Comparison of ENCODE assay signal across 8 mouse cellular contexts in the genomic region with DNA sequence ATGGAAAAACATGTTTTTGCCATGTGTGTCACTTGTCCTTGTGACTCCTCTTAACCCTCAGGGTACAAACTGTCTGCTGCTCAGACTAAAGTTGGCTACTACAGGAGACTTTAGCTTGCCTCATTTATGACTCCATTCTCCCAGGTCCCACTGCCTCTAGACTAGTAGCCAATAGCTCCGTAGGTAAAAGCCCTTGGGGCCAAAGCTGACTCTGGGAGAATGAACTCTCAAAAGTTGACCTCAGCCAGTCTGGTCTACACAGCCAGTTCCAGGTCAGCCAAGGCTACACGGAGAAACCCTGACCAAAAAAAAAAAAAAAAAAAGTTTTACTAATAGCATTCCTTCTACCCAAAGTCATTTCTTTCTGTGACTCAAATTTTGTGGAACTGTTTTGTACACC. TPM values are rescaled to one million over a fixed set of nuclear protein-coding genes. Genes with fewer than 3 reads are reported as not detected.
A peak's percentile ranks its signal among the peaks of the same experiment; 100 is the strongest.
DNase-seq lines count a peak whose midpoint lies in the region; ATAC-seq and TF ChIP-seq lines count a peak whose summit lies in the region.

No protein-coding gene starts in this region.

- H3K27me3 ChIP-seq in heart, embryonic 12.5 days (replicated peaks), result no peaks in the 10 kb centered on the region
- H3K27me3 ChIP-seq in midbrain, embryonic 11.5 days (ENCODE audit: control insufficient read depth, insufficient read depth, low read length), result no peaks in the 10 kb centered on the region
- H3K27me3 ChIP-seq in midbrain, embryonic 16.5 days (ENCODE audit: control insufficient read depth, insufficient read depth, low read depth, low read length), result no peaks in the 10 kb centered on the region
- H3K27me3 ChIP-seq in forebrain, embryonic 15.5 days, result no peaks in the 10 kb centered on the region
- no peaks in the 10 kb centered on the region for H3K27me3 ChIP-seq in myocyte (ENCODE audit: control insufficient read depth, insufficient read depth, insufficient read length)

- no peak overlapping the region for H3K9ac ChIP-seq in heart, embryonic 12.5 days
- peak overlapping the region; percentile 71; the same call in 1 of the 2 replicates for H3K9ac ChIP-seq in midbrain, embryonic 11.5 days (ENCODE audit: low read length)
- no peak overlapping the region for H3K9ac ChIP-seq in midbrain, embryonic 16.5 days (ENCODE audit: low read depth, low read length)
- H3K9ac ChIP-seq in forebrain, embryonic 15.5 days (replicated peaks), result no peak overlapping the region

- H3K4me2 ChIP-seq in heart, embryonic 12.5 days, result peak overlapping the region; percentile 84
- peak overlapping the region; percentile 85 for H3K4me2 ChIP-seq in midbrain, embryonic 11.5 days
- no peak overlapping the region for H3K4me2 ChIP-seq in midbrain, embryonic 16.5 days (ENCODE audit: low read length)
- peak overlapping the region; percentile 81 for H3K4me2 ChIP-seq in forebrain, embryonic 15.5 days (replicated peaks)
- H3K4me2 ChIP-seq in myocyte (ENCODE audit: low read depth), result peak overlapping the region; percentile 91

- intact Hi-C loops in heart, postnatal 36 days (cut with DNase I), result no loop called here

- ATAC-seq in heart, embryonic 12.5 days (ENCODE audit: insufficient number of reproducible peaks, low FRiP score), result no peak
- no peak for ATAC-seq in midbrain, embryonic 11.5 days (ENCODE audit: low FRiP score)
- ATAC-seq in midbrain, embryonic 16.5 days, result no peak
- ATAC-seq in forebrain, embryonic 15.5 days (replicated peaks), result no peak

- no peak for DNase-seq in heart, postnatal 36 days
- DNase-seq in midbrain, embryonic 11.5 days (ENCODE audit: low spot score, missing footprints), result no peak
- DNase-seq in urinary bladder, postnatal 25 days (ENCODE audit: low spot score), result no peak
- no peak for DNase-seq in frontal cortex, postnatal 14 days (ENCODE audit: low spot score in 2 of 2)

- no peak overlapping the region for H3K27ac ChIP-seq in heart, embryonic 12.5 days (ENCODE audit: poor library complexity, severe bottlenecking)
- no peak overlapping the region for H3K27ac ChIP-seq in midbrain, embryonic 11.5 days (ENCODE audit: low read depth, low read length)
- H3K27ac ChIP-seq in midbrain, embryonic 16.5 days (ENCODE audit: low read length), result no peak overlapping the region
- no peak overlapping the region for H3K27ac ChIP-seq in forebrain, embryonic 15.5 days (replicated peaks)

- TF ChIP-seq POLR2A in myocyte (IDR thresholded peaks at IDR 0.05; ENCODE audit: insufficient read length, low read depth), result no peak

- no peaks in the 10 kb centered on the region for H3K36me3 ChIP-seq in heart, embryonic 12.5 days
- H3K36me3 ChIP-seq in midbrain, embryonic 11.5 days (ENCODE audit: control insufficient read depth, insufficient read depth, low read length), result no peaks in the 10 kb centered on the region
- H3K36me3 ChIP-seq in midbrain, embryonic 16.5 days (ENCODE audit: control insufficient read depth, insufficient read depth, low read length), result no peaks in the 10 kb centered on the region
- H3K36me3 ChIP-seq in forebrain, embryonic 15.5 days, result no peaks in the 10 kb centered on the region
- no peaks in the 10 kb centered on the region for H3K36me3 ChIP-seq in myocyte (ENCODE audit: control insufficient read depth, insufficient read depth)

- no peaks in the 10 kb centered on the region for H3K9me3 ChIP-seq in heart, embryonic 12.5 days (replicated peaks)
- H3K9me3 ChIP-seq in midbrain, embryonic 11.5 days (ENCODE audit: control insufficient read depth, low read length), result no peaks in the 10 kb centered on the region
- H3K9me3 ChIP-seq in midbrain, embryonic 16.5 days (replicated peaks; ENCODE audit: control insufficient read depth, low read length, poor library complexity, severe bottlenecking), result no peaks in the 10 kb centered on the region
- no peaks in the 10 kb centered on the region for H3K9me3 ChIP-seq in forebrain, embryonic 15.5 days

- WGBS in heart, embryonic 12.5 days, result 60% methylated on average over 2 of the region's 2 CpGs
- 57% methylated on average over 2 of the region's 2 CpGs for WGBS in midbrain, embryonic 11.5 days
- 74% methylated on average over 2 of the region's 2 CpGs for WGBS in midbrain, embryonic 16.5 days
- WGBS in forebrain, embryonic 15.5 days, result 61% methylated on average over 2 of the region's 2 CpGs

- no peaks in the 10 kb centered on the region for H3K79me2 ChIP-seq in myocyte (ENCODE audit: control insufficient read depth, insufficient read depth)

- no peak overlapping the region for H3K4me3 ChIP-seq in heart, embryonic 12.5 days
- 0 out of 2 replicates have a peak overlapping the region, but pooled peaks have one; percentile 75 for H3K4me3 ChIP-seq in midbrain, embryonic 11.5 days (ENCODE audit: low read depth, low read length)
- H3K4me3 ChIP-seq in midbrain, embryonic 16.5 days (ENCODE audit: low read depth, low read length), result no peak overlapping the region
- H3K4me3 ChIP-seq in forebrain, embryonic 15.5 days, result no peak overlapping the region
- H3K4me3 ChIP-seq in myocyte, result peak overlapping the region; percentile 36

- H3K4me1 ChIP-seq in heart, embryonic 12.5 days (replicated peaks), result peaks cover 21% of the 10 kb centered on the region
- H3K4me1 ChIP-seq in midbrain, embryonic 11.5 days (ENCODE audit: control insufficient read depth, insufficient read depth, low read length), result peaks cover 11% of the 10 kb centered on the region
- H3K4me1 ChIP-seq in midbrain, embryonic 16.5 days (ENCODE audit: control insufficient read depth, insufficient read depth, low read length), result peaks cover 6% of the 10 kb centered on the region; the same call in 1 of the 2 replicates
- peaks cover 18% of the 10 kb centered on the region for H3K4me1 ChIP-seq in forebrain, embryonic 15.5 days

- no peak overlapping the region for H3ac ChIP-seq in myocyte (ENCODE audit: control insufficient read depth, insufficient read length)

TF ChIP-seq in myocyte, 11 proteins besides CTCF, POLR2A, EP300 and RAD21:
- TF ChIP-seq E2F4 (IDR thresholded peaks at IDR 0.05; ENCODE audit: insufficient read depth) (no peak), SRF (IDR thresholded peaks at IDR 0.05; ENCODE audit: control insufficient read depth, insufficient read length, low read depth) (no peak)
TF ChIP-seq in myocyte: peak in this region for 0.

RNA-seq across cellular contexts. Expression of a gene that starts 1.0 kb away (rescaled TPM):
- 0.27 and 0.32 TPM in 2 replicates for polyA plus RNA-seq in heart, embryonic 12.5 days (2016; fragmentation: Nextera tagmentation; extraction: Ambion mirVana)
- under 1 TPM; 0.22 to 0.35 TPM for total RNA-seq in heart, postnatal 36 days (2021)
- polyA plus RNA-seq in midbrain, embryonic 11.5 days (2014; fragmentation: Nextera tagmentation; extraction: Ambion mirVana), result 0.19 and 0.28 TPM in 2 replicates
- 0.51 and 1.3 TPM in 2 replicates for polyA plus RNA-seq in midbrain, embryonic 16.5 days (2015; fragmentation: Nextera tagmentation; extraction: Ambion mirVana)
- 0.66 and 1.1 TPM in 2 replicates for polyA plus RNA-seq in forebrain, embryonic 15.5 days (2015; fragmentation: Nextera tagmentation; extraction: Ambion mirVana)
- polyA plus RNA-seq in myocyte (2012; fragmentation: generic; extraction: Trizol), result 0.02 TPM

RNA-seq across cellular contexts. Expression of a gene that starts 1.3 kb away (rescaled TPM):
- polyA plus RNA-seq in heart, embryonic 12.5 days (2016; fragmentation: Nextera tagmentation; extraction: Ambion mirVana), result 9.3 and 9.9 TPM in 2 replicates
- 1 to 10 TPM; 1.5 to 1.9 TPM for total RNA-seq in heart, postnatal 36 days (2021)
- polyA plus RNA-seq in midbrain, embryonic 11.5 days (2014; fragmentation: Nextera tagmentation; extraction: Ambion mirVana), result 11.3 and 11.5 TPM in 2 replicates
- 3.8 and 4.0 TPM in 2 replicates for polyA plus RNA-seq in midbrain, embryonic 16.5 days (2015; fragmentation: Nextera tagmentation; extraction: Ambion mirVana)
- 7.3 and 8.8 TPM in 2 replicates for polyA plus RNA-seq in forebrain, embryonic 15.5 days (2015; fragmentation: Nextera tagmentation; extraction: Ambion mirVana)
- 5.0 TPM for polyA plus RNA-seq in myocyte (2012; fragmentation: generic; extraction: Trizol)

RNA-seq across cellular contexts. Expression of a gene that starts 12.6 kb away (rescaled TPM):
- 17.2 and 20.2 TPM in 2 replicates for polyA plus RNA-seq in heart, embryonic 12.5 days (2016; fragmentation: Nextera tagmentation; extraction: Ambion mirVana)
- 10 to 100 TPM in 1 of 2 experiments, 1 to 10 TPM in 1; 6.0 to 11.4 TPM for total RNA-seq in heart, postnatal 36 days (2021)
- polyA plus RNA-seq in midbrain, embryonic 11.5 days (2014; fragmentation: Nextera tagmentation; extraction: Ambion mirVana), result 66.6 and 92.0 TPM in 2 replicates
- 100 and 124 TPM in 2 replicates for polyA plus RNA-seq in midbrain, embryonic 16.5 days (2015; fragmentation: Nextera tagmentation; extraction: Ambion mirVana)
- 117 and 120 TPM in 2 replicates for polyA plus RNA-seq in forebrain, embryonic 15.5 days (2015; fragmentation: Nextera tagmentation; extraction: Ambion mirVana)
- polyA plus RNA-seq in myocyte (2012; fragmentation: generic; extraction: Trizol), result 19.4 TPM

RNA-seq across cellular contexts. Expression of a gene that starts 29.6 kb away (rescaled TPM):
- polyA plus RNA-seq in heart, embryonic 12.5 days (2016; fragmentation: Nextera tagmentation; extraction: Ambion mirVana), result 56.8 and 59.0 TPM in 2 replicates
- total RNA-seq in heart, postnatal 36 days (2021), result 10 to 100 TPM; 22.0 to 23.0 TPM
- 84.3 and 86.0 TPM in 2 replicates for polyA plus RNA-seq in midbrain, embryonic 11.5 days (2014; fragmentation: Nextera tagmentation; extraction: Ambion mirVana)
- polyA plus RNA-seq in midbrain, embryonic 16.5 days (2015; fragmentation: Nextera tagmentation; extraction: Ambion mirVana), result 120 and 127 TPM in 2 replicates
- 99.6 and 102 TPM in 2 replicates for polyA plus RNA-seq in forebrain, embryonic 15.5 days (2015; fragmentation: Nextera tagmentation; extraction: Ambion mirVana)
- polyA plus RNA-seq in myocyte (2012; fragmentation: generic; extraction: Trizol), result 33.9 TPM

RNA-seq across cellular contexts. Expression of a gene that starts 35.7 kb away (rescaled TPM):
- 18.4 and 19.5 TPM in 2 replicates for polyA plus RNA-seq in heart, embryonic 12.5 days (2016; fragmentation: Nextera tagmentation; extraction: Ambion mirVana)
- 1 to 10 TPM in 1 of 2 experiments, under 1 TPM in 1; 0.81 to 1.3 TPM for total RNA-seq in heart, postnatal 36 days (2021)
- 8.2 and 8.4 TPM in 2 replicates for polyA plus RNA-seq in midbrain, embryonic 11.5 days (2014; fragmentation: Nextera tagmentation; extraction: Ambion mirVana)
- 13.4 and 16.0 TPM in 2 replicates for polyA plus RNA-seq in midbrain, embryonic 16.5 days (2015; fragmentation: Nextera tagmentation; extraction: Ambion mirVana)
- 7.3 and 9.0 TPM in 2 replicates for polyA plus RNA-seq in forebrain, embryonic 15.5 days (2015; fragmentation: Nextera tagmentation; extraction: Ambion mirVana)
- 1.2 TPM for polyA plus RNA-seq in myocyte (2012; fragmentation: generic; extraction: Trizol)

Comparison
In these comparisons a context has a peak if more than half of its experiments do, and no peak if none do; other contexts are left out.
1. H3K4me3 ChIP-seq: peak in midbrain, embryonic 11.5 days (single experiment) and myocyte (single experiment); none in heart, embryonic 12.5 days (single experiment), midbrain, embryonic 16.5 days (single experiment) and forebrain, embryonic 15.5 days (single experiment).